Mouse (Mus musculus) ES-E14 (cell line): ENCODE measurements around the gene Rap1gap2. TPM values are rescaled to one million over a fixed set of nuclear protein-coding genes. Genes with fewer than 3 reads are reported as not detected.
A peak's percentile ranks its signal among the peaks of the same experiment; 100 is the strongest.

Source experiments
- DNase-seq: peaks from one replicate; pipeline ENCODE4 v3.0.0-alpha.2; 2013; ENCODE audit warnings: low read depth, low spot score
- H3K27ac ChIP-seq: 2 replicates; pipeline ENCODE4 v1.5.1; 2012; ENCODE audit warnings: low read depth, mild to moderate bottlenecking, low read length, moderate library complexity, mixed read lengths; ENCODE audit not compliant: poor library complexity, insufficient read depth, severe bottlenecking
- H3K36me3 ChIP-seq: 2 replicates; pipeline ENCODE4 v1.6.1; 2012; ENCODE audit warnings: mild to moderate bottlenecking, low read length, moderate library complexity, mixed read lengths; ENCODE audit not compliant: control insufficient read depth, poor library complexity, insufficient read depth, severe bottlenecking
- H3K4me1 ChIP-seq, 2 experiments: fragments of 150-350 bp in 1 of 2; sonication (generic) in 1 of 2; 2 replicates each; pipeline ENCODE4 v1.6.1; 2012; ENCODE audit warnings: low read length in 2 of 2, mild to moderate bottlenecking in 1 of 2, mixed read lengths in 1 of 2; ENCODE audit not compliant: control insufficient read depth in 2 of 2, insufficient read depth in 2 of 2, poor library complexity in 1 of 2
- H3K4me3 ChIP-seq, 2 experiments: fragments of 150-350 bp in 1 of 2; sonication (generic) in 1 of 2; 2 replicates each; pipeline ENCODE4 v1.5.1; 2012; ENCODE audit warnings: low read length in 2 of 2, low read depth in 1 of 2, mild to moderate bottlenecking in 1 of 2, mixed read lengths in 1 of 2; ENCODE audit not compliant: insufficient read depth in 1 of 2, poor library complexity in 1 of 2, severe bottlenecking in 1 of 2
- H3K9ac ChIP-seq: 2 replicates; pipeline ENCODE4 v1.6.1; 2012; ENCODE audit warnings: low read depth, mild to moderate bottlenecking, low read length, mixed read lengths; ENCODE audit not compliant: poor library complexity, insufficient read depth, severe bottlenecking
- H3K9me3 ChIP-seq: fragments of 150-350 bp; sonication (generic); 2 replicates; pipeline ENCODE4 v1.6.1; 2012; ENCODE audit warnings: low read depth, mild to moderate bottlenecking, low read length; ENCODE audit not compliant: control insufficient read depth, insufficient read depth
- CHD2 ChIP-seq: IDR thresholded peaks from 2 replicates; pipeline ENCODE4 v1.6.1; 2014; ENCODE audit warnings: mild to moderate bottlenecking, low read depth, low read length, inconsistent platforms
- HCFC1 ChIP-seq: IDR thresholded peaks from 2 replicates; pipeline ENCODE4 v1.6.1; 2012; ENCODE audit warnings: low read length, inconsistent platforms, borderline replicate concordance; ENCODE audit not compliant: insufficient read depth
- MAFK ChIP-seq: IDR thresholded peaks from 2 replicates; pipeline ENCODE4 v1.6.1; 2014; ENCODE audit warnings: mild to moderate bottlenecking, low read depth, low read length, inconsistent platforms; ENCODE audit not compliant: insufficient read depth
- ZC3H11A ChIP-seq: IDR thresholded peaks from 2 replicates; pipeline ENCODE4 v1.6.1; 2012; ENCODE audit warnings: low read depth, mild to moderate bottlenecking, inconsistent platforms, low read length, borderline replicate concordance
- ZNF384 ChIP-seq: IDR thresholded peaks from 2 replicates; pipeline ENCODE4 v1.6.1; 2012; ENCODE audit warnings: low read depth, low read length, inconsistent platforms
- in situ Hi-C, 2 experiments: fragments of 600-800 bp; cut with MboI; formaldehyde crosslinking; loops; one replicate each; pipeline ENCODE4 v1.15.1; 2025; ENCODE audit warnings: low sequenced_read_pairs in 2 of 2, inconsistent platforms in 1 of 2; ENCODE audit not compliant: unreplicated experiment in 2 of 2
- total RNA-seq: library from RNA; depleted of rRNA; stranded (reverse); fragments of 300-350 nt; gene quantifications from 2 replicates; pipeline ENCODE4 v1.2.3, GENCODE M21; 2012

Rap1gap2 gene
- total RNA-seq, 1 experiment, result 2.7 TPM

DNA sequence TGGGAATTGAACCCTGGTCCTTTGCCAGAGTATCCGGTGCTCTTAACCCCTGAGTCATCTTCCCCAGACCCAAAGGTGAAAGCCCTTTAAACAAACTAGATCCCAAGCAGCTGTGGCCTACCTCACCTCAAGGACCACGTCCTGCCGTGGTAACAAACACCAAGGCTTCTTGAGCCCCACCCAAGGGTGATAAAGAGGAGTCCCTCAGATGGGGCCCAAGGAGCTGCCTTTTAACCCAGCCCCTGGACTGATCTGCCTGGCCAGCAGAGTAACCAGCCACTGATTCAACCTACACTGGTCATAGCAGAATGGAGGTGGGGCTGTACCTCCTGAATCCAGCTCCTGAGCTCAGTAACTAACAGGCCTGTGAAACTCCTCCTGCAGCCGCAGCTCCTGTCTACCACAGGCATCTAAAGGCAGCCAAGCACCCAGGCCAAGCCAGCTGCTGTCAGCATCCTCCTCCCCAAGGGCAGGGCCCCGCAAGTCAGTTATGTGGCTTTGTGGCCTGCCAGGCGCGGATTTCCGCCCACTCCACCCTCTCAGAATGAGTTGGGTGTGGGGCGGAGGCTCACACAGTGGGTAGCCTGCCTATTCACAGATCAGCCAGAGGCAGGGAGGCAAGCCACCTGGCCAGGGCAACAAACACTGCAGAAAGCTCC lies 54.9 kb downstream of the Rap1gap2 start:
- peak overlapping the region; percentile 38; the same call in 1 of the 2 replicates for H3K27ac ChIP-seq
- H3K4me1 ChIP-seq, result peaks cover 2 to 24% of the 10 kb centered on the region in 2 experiments; a peak in 3 of 4 replicates
- H3K9ac ChIP-seq, result no peak overlapping the region
- TF ChIP-seq ZC3H11A (no peak), HCFC1 (no peak)
- H3K4me3 ChIP-seq, result no peak overlapping the region
- peak; percentile 59 for DNase-seq
- H3K9me3 ChIP-seq, result no peaks in the 10 kb centered on the region
- in situ Hi-C loops, result no loop called here
- no peaks in the 10 kb centered on the region for H3K36me3 ChIP-seq

DNA sequence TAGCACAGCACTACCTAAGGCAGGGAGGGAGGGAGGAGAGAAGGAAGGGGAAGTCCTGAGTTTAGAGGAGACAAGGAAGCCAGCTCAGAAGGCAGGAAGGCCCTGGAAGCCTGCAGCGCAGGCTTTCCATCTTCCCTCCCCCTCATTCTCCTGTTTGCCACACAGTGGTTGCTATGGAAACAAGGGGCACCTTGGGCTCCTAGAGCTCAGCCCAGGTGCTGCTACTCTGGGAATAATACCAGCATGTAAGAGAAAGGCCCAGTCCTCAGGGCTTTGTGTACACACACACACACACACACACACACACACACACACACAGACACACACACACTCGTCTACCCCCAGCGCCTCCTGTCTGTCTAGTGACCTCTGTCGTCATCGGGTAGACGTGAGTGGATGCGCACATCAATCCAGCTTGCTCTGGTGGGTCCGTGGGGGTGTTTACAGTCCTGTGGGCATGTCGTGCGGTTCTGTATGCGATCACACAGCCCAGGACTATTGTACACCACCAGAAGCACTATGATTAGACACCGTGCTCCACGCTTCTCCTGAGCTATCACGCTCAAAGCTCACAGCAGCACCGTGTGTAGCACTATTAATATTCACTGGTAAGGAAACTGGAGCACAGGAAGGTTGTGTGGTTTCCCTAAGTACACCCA lies 55.9 kb downstream of the Rap1gap2 start:
- no peak for DNase-seq
- no peak for TF ChIP-seq ZNF384
- Histone ChIP-seq H3K4me1 (peaks cover 6 to 27% of the 10 kb centered on the region in 2 experiments; a peak in 3 of 4 replicates), H3K36me3 (no peaks in the 10 kb centered on the region), H3K27ac (peak overlapping the region; percentile 32; the same call in 1 of the 2 replicates), H3K9ac (no peak overlapping the region; the same call in 1 of the 2 replicates), H3K9me3 (no peaks in the 10 kb centered on the region), H3K4me3 (no peak overlapping the region)
- in situ Hi-C loops, result no loop called here

DNA sequence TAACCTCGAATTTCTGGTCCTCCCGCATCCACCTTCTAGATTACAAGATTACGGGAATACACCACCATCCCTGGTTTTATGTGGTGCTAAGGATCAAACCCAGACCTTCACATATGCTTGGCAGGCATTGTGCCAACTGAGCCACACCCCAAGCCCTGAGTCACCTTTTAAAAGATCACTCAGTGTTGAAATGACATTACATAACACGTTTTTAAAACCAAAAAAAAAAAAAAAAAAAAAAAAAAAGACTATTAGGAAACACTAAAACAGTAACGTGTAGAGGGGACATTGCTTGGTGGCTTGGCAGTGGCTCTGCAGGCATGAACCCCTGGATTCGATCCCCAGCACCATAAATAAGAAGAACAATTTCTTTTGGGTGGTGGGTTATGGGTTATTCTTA lies 59.1 kb downstream of the Rap1gap2 start:
- Histone ChIP-seq H3K9ac (no peak overlapping the region), H3K27ac (no peak overlapping the region), H3K9me3 (no peaks in the 10 kb centered on the region), H3K4me1 (peaks cover 12 to 34% of the 10 kb centered on the region in 2 experiments), H3K36me3 (no peaks in the 10 kb centered on the region), H3K4me3 (no peak overlapping the region)
- DNase-seq, result no peak
- TF ChIP-seq ZNF384 (no peak), CHD2 (no peak), MAFK (no peak), ZC3H11A (no peak), HCFC1 (no peak)
- in situ Hi-C loops, result no loop called here

DNA sequence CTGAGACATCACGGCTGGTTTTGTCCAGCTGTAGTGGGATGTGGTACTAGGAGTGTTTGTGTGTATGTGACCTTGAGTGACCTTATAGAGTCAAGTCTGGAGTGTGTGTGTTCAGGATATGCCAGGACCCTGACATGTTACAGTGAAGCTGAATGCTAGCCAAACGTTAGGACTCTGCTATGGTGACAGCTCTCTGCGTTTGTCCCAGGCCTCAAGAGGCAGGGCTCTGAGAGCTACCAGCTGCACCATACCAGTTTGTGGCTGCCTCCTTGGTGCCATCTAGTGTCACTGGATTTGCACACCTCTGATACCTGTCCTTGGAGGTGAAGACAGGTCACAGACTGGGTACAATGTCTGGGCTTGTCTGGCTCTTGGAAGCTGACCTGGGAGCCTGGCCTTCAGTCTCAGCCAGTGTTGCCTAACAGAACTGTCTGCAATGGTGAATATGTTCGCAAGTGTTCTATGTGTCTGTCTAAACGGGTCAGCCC lies 60.1 kb downstream of the Rap1gap2 start:
- no peaks in the 10 kb centered on the region for H3K36me3 ChIP-seq
- in situ Hi-C loops, result no loop called here
- TF ChIP-seq MAFK (no peak), HCFC1 (no peak), CHD2 (no peak), ZC3H11A (no peak), ZNF384 (no peak)
- H3K4me3 ChIP-seq, result no peak overlapping the region
- H3K9me3 ChIP-seq, result no peaks in the 10 kb centered on the region
- DNase-seq, result no peak
- no peak overlapping the region for H3K27ac ChIP-seq
- peaks cover 10 to 30% of the 10 kb centered on the region in 2 experiments for H3K4me1 ChIP-seq
- no peak overlapping the region for H3K9ac ChIP-seq
